ENCODE assay signal across 7 mouse cellular contexts in the genomic region with DNA sequence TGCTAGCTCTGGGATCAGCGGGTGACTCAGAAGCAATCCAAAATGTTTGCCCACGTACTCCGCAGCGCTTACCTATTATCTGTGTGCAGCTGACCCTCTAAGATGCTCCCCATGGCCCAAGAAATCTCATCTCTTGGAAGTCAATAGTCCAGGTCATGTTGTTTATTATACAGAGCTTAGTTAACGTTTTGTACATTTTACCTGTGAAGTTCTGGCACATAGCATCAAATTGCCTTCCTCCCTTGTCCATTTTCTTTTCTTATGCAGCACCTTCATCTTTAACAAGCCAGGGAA. TPM values are rescaled to one million over a fixed set of nuclear protein-coding genes. Genes with fewer than 3 reads are reported as not detected.
DNase-seq lines count a peak whose midpoint lies in the region; ATAC-seq and TF ChIP-seq lines count a peak whose summit lies in the region.

No protein-coding gene starts in this region.

- H3K4me2 ChIP-seq in lung, postnatal 0 days (replicated peaks; ENCODE audit: low read depth, low read length): peak overlapping the region; percentile 83
- H3K4me2 ChIP-seq in forebrain, embryonic 14.5 days (ENCODE audit: low read length): peak overlapping the region; percentile 86
- H3K4me2 ChIP-seq in liver, embryonic 11.5 days: peak overlapping the region; percentile 84
- peak overlapping the region; percentile 81 for H3K4me2 ChIP-seq in stomach, postnatal 0 days (replicated peaks; ENCODE audit: low read depth)

- no peaks in the 10 kb centered on the region for H3K36me3 ChIP-seq in lung, postnatal 0 days (ENCODE audit: insufficient read depth, low read length)
- H3K36me3 ChIP-seq in forebrain, embryonic 14.5 days (ENCODE audit: control insufficient read depth, insufficient read depth, low read length): no peaks in the 10 kb centered on the region
- no peaks in the 10 kb centered on the region for H3K36me3 ChIP-seq in liver, embryonic 11.5 days (ENCODE audit: control insufficient read depth, insufficient read depth, low read length)
- no peaks in the 10 kb centered on the region for H3K36me3 ChIP-seq in stomach, postnatal 0 days (ENCODE audit: control insufficient read depth, insufficient read depth, low read length)

- H3K27ac ChIP-seq in lung, postnatal 0 days (ENCODE audit: low read length): peak overlapping the region; percentile 57; the same call in 1 of the 2 replicates
- H3K27ac ChIP-seq in forebrain, embryonic 14.5 days (ENCODE audit: low read depth, low read length): no peak overlapping the region
- no peak overlapping the region for H3K27ac ChIP-seq in liver, embryonic 11.5 days (ENCODE audit: low read depth, low read length)
- no peak overlapping the region for H3K27ac ChIP-seq in stomach, postnatal 0 days (replicated peaks)

- no peak for TF ChIP-seq EP300 in lung, postnatal 0 days (IDR thresholded peaks at IDR 0.05)
- TF ChIP-seq EP300 in stomach, postnatal 0 days (optimal IDR thresholded peaks at IDR 0.05): no peak

- no peak overlapping the region for H3K9ac ChIP-seq in lung, postnatal 0 days (replicated peaks; ENCODE audit: low read depth)
- H3K9ac ChIP-seq in forebrain, embryonic 14.5 days (ENCODE audit: low read length): peak overlapping the region; percentile 49; the same call in 1 of the 2 replicates
- peak overlapping the region; percentile 72 for H3K9ac ChIP-seq in liver, embryonic 11.5 days (ENCODE audit: low read depth, low read length)
- H3K9ac ChIP-seq in stomach, postnatal 0 days (ENCODE audit: low read length): peak overlapping the region; percentile 28; the same call in 1 of the 2 replicates

- ATAC-seq in lung, postnatal 0 days: no peak
- ATAC-seq in forebrain, embryonic 14.5 days: no peak
- no peak for ATAC-seq in liver, embryonic 11.5 days (replicated peaks; ENCODE audit: low FRiP score)
- no peak for ATAC-seq in stomach, postnatal 0 days (ENCODE audit: low FRiP score, low TSS enrichment)

- DNase-seq in lung, postnatal 0 days (ENCODE audit: low spot score): no peak
- no peak for DNase-seq in lung, postnatal 10 days
- DNase-seq in forebrain, embryonic 14.5 days (ENCODE audit: low spot score): no peak
- DNase-seq in liver, embryonic 11.5 days (ENCODE audit: low spot score): no peak
- no peak for DNase-seq in stomach, postnatal 0 days (ENCODE audit: low spot score)
- no peak for DNase-seq in gastrocnemius, adult 8-10 months (ENCODE audit: low spot score in 2 of 2)
- DNase-seq in embryo, embryonic 11 days: no peak

- 9% methylated on average over 5 of the region's 5 CpGs for WGBS in lung, postnatal 0 days
- whole genome bisulfite sequencing in forebrain, embryonic 14.5 days: 2% methylated on average over 5 of the region's 5 CpGs
- WGBS in liver, embryonic 11.5 days: 4% methylated on average over 5 of the region's 5 CpGs
- WGBS in stomach, postnatal 0 days: 15% methylated on average over 5 of the region's 5 CpGs

- no peak for TF ChIP-seq CTCF in lung, postnatal 0 days (IDR thresholded peaks at IDR 0.05)
- TF ChIP-seq CTCF in stomach, postnatal 0 days (IDR thresholded peaks at IDR 0.05; ENCODE audit: low read depth): no peak

- 0 out of 2 replicates have a peak, but pooled peaks cover 4% of the 10 kb centered on the region for H3K27me3 ChIP-seq in lung, postnatal 0 days (replicated peaks; ENCODE audit: insufficient read depth, low read length)
- H3K27me3 ChIP-seq in forebrain, embryonic 14.5 days (replicated peaks; ENCODE audit: control insufficient read depth, insufficient read depth, low read length): peaks cover 63% of the 10 kb centered on the region
- H3K27me3 ChIP-seq in liver, embryonic 11.5 days (replicated peaks; ENCODE audit: control insufficient read depth, insufficient read depth, low read length): peaks cover 29% of the 10 kb centered on the region
- H3K27me3 ChIP-seq in stomach, postnatal 0 days (ENCODE audit: control insufficient read depth, insufficient read depth, low read length): peaks cover 14% of the 10 kb centered on the region

- no peaks in the 10 kb centered on the region for H3K9me3 ChIP-seq in lung, postnatal 0 days (ENCODE audit: low read length)
- H3K9me3 ChIP-seq in forebrain, embryonic 14.5 days (replicated peaks; ENCODE audit: control insufficient read depth, low read length): no peaks in the 10 kb centered on the region
- H3K9me3 ChIP-seq in liver, embryonic 11.5 days (ENCODE audit: control insufficient read depth, low read length): no peaks in the 10 kb centered on the region
- H3K9me3 ChIP-seq in stomach, postnatal 0 days (ENCODE audit: control insufficient read depth, low read length): no peaks in the 10 kb centered on the region

- H3K4me3 ChIP-seq in lung, postnatal 0 days (ENCODE audit: low read depth, low read length): peak overlapping the region; percentile 50
- peak overlapping the region; percentile 45 for H3K4me3 ChIP-seq in forebrain, embryonic 14.5 days (ENCODE audit: low read depth, low read length)
- peak overlapping the region; percentile 71 for H3K4me3 ChIP-seq in liver, embryonic 11.5 days (ENCODE audit: low read depth, low read length)
- H3K4me3 ChIP-seq in stomach, postnatal 0 days (ENCODE audit: low read depth, low read length): peak overlapping the region; percentile 45

- peaks cover 4% of the 10 kb centered on the region; the same call in 1 of the 2 replicates for H3K4me1 ChIP-seq in lung, postnatal 0 days (ENCODE audit: insufficient read depth, low read depth, low read length)
- H3K4me1 ChIP-seq in forebrain, embryonic 14.5 days (ENCODE audit: control insufficient read depth, insufficient read depth, low read length): peaks cover 2% of the 10 kb centered on the region; the same call in 1 of the 2 replicates
- peaks cover 5% of the 10 kb centered on the region for H3K4me1 ChIP-seq in liver, embryonic 11.5 days (replicated peaks; ENCODE audit: control insufficient read depth, insufficient read depth, low read length)
- peaks cover 5% of the 10 kb centered on the region for H3K4me1 ChIP-seq in stomach, postnatal 0 days (replicated peaks; ENCODE audit: control insufficient read depth, insufficient read depth)

RNA-seq across cellular contexts. Expression of gene Prdm1, which starts 1.7 kb away (rescaled TPM):
- 3.2 and 5.5 TPM in 2 replicates for polyA plus RNA-seq in lung, postnatal 0 days (2015; fragmentation: Nextera tagmentation; extraction: Ambion mirVana)
- polyA plus RNA-seq in forebrain, embryonic 14.5 days (2014; fragmentation: Nextera tagmentation; extraction: Ambion mirVana): 0.33 and 1.1 TPM in 2 replicates
- polyA plus RNA-seq in liver, embryonic 11.5 days (2014; fragmentation: Nextera tagmentation; extraction: Ambion mirVana): 0.62 and 0.97 TPM in 2 replicates
- 5.9 and 7.3 TPM in 2 replicates for polyA plus RNA-seq in stomach, postnatal 0 days (2015; fragmentation: Nextera tagmentation; extraction: Ambion mirVana)
- total RNA-seq in gastrocnemius, adult 8-10 months (2022): under 1 TPM; 0.31 to 0.73 (median 0.40) TPM
